Mouse (Mus musculus): ENCODE results near the gene Psg23.
"Not testable (repeated sequence)": the region's sequence is repeated elsewhere in the genome, so short reads cannot be mapped to it uniquely, and the experiment has no call there.

DNA sequence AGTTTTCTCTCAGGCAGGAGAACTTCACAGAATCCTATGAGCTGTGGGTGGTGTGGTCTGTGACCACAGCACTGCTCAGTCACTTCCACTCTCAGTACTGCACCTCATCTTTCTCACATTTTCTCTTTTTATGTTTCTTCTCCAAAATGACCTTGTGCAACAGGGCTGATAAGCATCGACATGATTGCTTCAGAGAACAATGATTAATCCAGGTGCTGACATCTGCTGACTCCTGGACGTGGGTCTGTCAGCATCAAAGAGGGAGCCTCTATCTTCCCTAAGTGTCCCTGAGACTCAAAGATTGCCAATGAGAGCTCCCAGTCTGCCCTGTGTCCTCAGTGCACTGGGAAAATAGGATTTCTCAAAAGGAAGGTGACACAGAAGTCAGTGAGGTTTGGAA is at the start of gene Psg23:
- TF ChIP-seq CTCF, EP300 (IDR thresholded peaks at IDR 0.05): not testable (repeated sequence)
